22 mouse cellular contexts compared by ENCODE assay signal in the genomic region with DNA sequence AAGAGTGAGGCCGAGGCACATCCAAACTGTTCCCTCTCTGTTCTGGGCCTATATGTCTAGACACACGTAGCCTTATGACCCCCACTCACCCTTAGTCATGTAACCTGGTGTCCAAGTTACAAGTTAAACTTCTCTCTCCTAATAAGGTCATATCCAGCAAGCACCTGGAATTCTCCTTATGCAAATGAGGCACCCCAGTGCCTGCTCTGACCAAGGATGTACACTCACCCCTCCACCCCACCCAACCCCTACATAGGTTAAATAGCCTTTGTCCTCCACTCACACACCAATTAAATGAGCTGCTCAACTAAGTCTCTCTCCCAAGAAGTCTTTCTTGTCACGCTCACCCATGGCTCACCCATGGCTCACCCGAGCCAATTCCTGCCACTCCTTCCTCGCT.
A peak's percentile ranks its signal among the peaks of the same experiment; 100 is the strongest.
DNase-seq lines count a peak whose midpoint lies in the region; ATAC-seq and TF ChIP-seq lines count a peak whose summit lies in the region.
"Had no signal": no experiment of that assay in that cellular context is flagged by ENCODE, and none has a peak within 500 bp of the region (broad histone marks: within the 10 kb centered on the region; RNA-seq: fewer than 3 reads in every experiment).

No protein-coding gene starts in this region.

- no peak overlapping the region for H3K4me3 ChIP-seq in kidney, embryonic 16.5 days (ENCODE audit: low read length)
- no peak overlapping the region for H3K4me3 ChIP-seq in CH12.LX (replicated peaks in 1 of 3; ENCODE audit: low read depth in 2 of 3, low read length in 2 of 3, poor library complexity in 1 of 3)
- no peak overlapping the region for H3K4me3 ChIP-seq in forebrain, embryonic 16.5 days (replicated peaks; ENCODE audit: low read length)
- H3K4me3 ChIP-seq: heart, adult 2 months; heart, embryonic 10.5 days; heart, embryonic 13.5 days; hindbrain, embryonic 12.5 days had no signal

- TF ChIP-seq POLR2A in CH12.LX (IDR thresholded peaks at IDR 0.05; ENCODE audit: low read depth, low read length): no peak

- TF ChIP-seq EP300 in CH12.LX (IDR thresholded peaks at IDR 0.05; ENCODE audit: low read length): no peak

- H3K79me2 ChIP-seq in CH12.LX (replicated peaks; ENCODE audit: control insufficient read depth, extremely low read depth, insufficient read depth, poor library complexity, severe bottlenecking): no peaks in the 10 kb centered on the region

- H3K36me3 ChIP-seq in kidney, embryonic 16.5 days (ENCODE audit: insufficient read depth, low read length): no peaks in the 10 kb centered on the region
- peaks cover 3 to 18% of the 10 kb centered on the region in 2 experiments for H3K36me3 ChIP-seq in CH12.LX (replicated peaks in 1 of 2; ENCODE audit: control insufficient read depth in 1 of 2, insufficient read depth in 1 of 2, low read length in 1 of 2)
- no peaks in the 10 kb centered on the region for H3K36me3 ChIP-seq in forebrain, embryonic 16.5 days (ENCODE audit: control insufficient read depth, insufficient read depth)
- H3K36me3 ChIP-seq: heart, embryonic 10.5 days; heart, embryonic 13.5 days; hindbrain, embryonic 12.5 days had no signal

- dilution Hi-C loops in CH12.LX (cut with MboI; ENCODE audit: extremely low pct_ligation_motif_present, extremely low pct_unique_long_range_greater_than_20kb, low sequenced_read_pairs): no loop called here

- no peak for DNase-seq in kidney, adult 18-20 months
- DNase-seq in CH12.LX (ENCODE audit: extremely low read depth) (no peak), ES-CJ7 (ENCODE audit: low read depth, low spot score) (peak; percentile 86), ZHBTc4 (ENCODE audit: low read depth, low spot score) (peak; percentile 52)
- DNase-seq: adrenal gland, postnatal 10 days; adrenal gland, postnatal 36 days; B cell, adult 2 months; cerebellum, adult 18-20 months; cerebellum, adult 9-10 months; cerebellum, postnatal 14 days; gastrocnemius, postnatal 25 days; heart, adult 2 months; heart, postnatal 14 days had no signal

- peak; percentile 39; the same call in 1 of the 2 replicates for ATAC-seq in kidney, embryonic 16.5 days (ENCODE audit: low FRiP score, low TSS enrichment)
- no peak for ATAC-seq in forebrain, embryonic 16.5 days
- ATAC-seq in inflammation-experienced regulatory T-cells, adult 6 months: no peak
- ATAC-seq: forebrain, embryonic 14.5 days; hindbrain, postnatal 0 days; intestine, postnatal 0 days had no signal

- H3K4me1 ChIP-seq in kidney, embryonic 16.5 days (ENCODE audit: insufficient read depth, low read length): no peaks in the 10 kb centered on the region
- H3K4me1 ChIP-seq in CH12.LX (ENCODE audit: control insufficient read depth in 1 of 2, insufficient read depth in 2 of 2): peaks cover 29 to 47% of the 10 kb centered on the region in 2 experiments
- no peaks in the 10 kb centered on the region for H3K4me1 ChIP-seq in forebrain, embryonic 16.5 days (replicated peaks; ENCODE audit: control insufficient read depth, insufficient read depth, low read length)
- H3K4me1 ChIP-seq: hindbrain, embryonic 12.5 days had no signal

- 84% methylated on average over 5 of the region's 5 CpGs for WGBS in kidney, embryonic 16.5 days
- 83% methylated on average over 5 of the region's 5 CpGs for WGBS in forebrain, embryonic 16.5 days

- no peak overlapping the region for H3K4me2 ChIP-seq in kidney, embryonic 16.5 days (replicated peaks; ENCODE audit: low read depth, low read length)
- H3K4me2 ChIP-seq in CH12.LX (ENCODE audit: insufficient read depth, low read depth, poor library complexity, severe bottlenecking): no peak overlapping the region
- no peak overlapping the region for H3K4me2 ChIP-seq in forebrain, embryonic 16.5 days (ENCODE audit: low read length)
- H3K4me2 ChIP-seq: heart, embryonic 13.5 days; hindbrain, embryonic 12.5 days had no signal

- H3K27me3 ChIP-seq in kidney, embryonic 16.5 days (ENCODE audit: insufficient read depth, low read length): no peaks in the 10 kb centered on the region
- H3K27me3 ChIP-seq in CH12.LX (replicated peaks): no peaks in the 10 kb centered on the region
- H3K27me3 ChIP-seq in forebrain, embryonic 16.5 days (replicated peaks; ENCODE audit: control insufficient read depth, insufficient read depth, low read length): no peaks in the 10 kb centered on the region
- H3K27me3 ChIP-seq: heart, embryonic 13.5 days; hindbrain, embryonic 12.5 days had no signal

- H3K9me3 ChIP-seq in kidney, embryonic 16.5 days (ENCODE audit: low read length): no peaks in the 10 kb centered on the region
- H3K9me3 ChIP-seq in CH12.LX (replicated peaks; ENCODE audit: low read length): peaks cover 2% of the 10 kb centered on the region
- no peaks in the 10 kb centered on the region for H3K9me3 ChIP-seq in forebrain, embryonic 16.5 days (ENCODE audit: control insufficient read depth, low read length)
- H3K9me3 ChIP-seq: heart, embryonic 10.5 days; hindbrain, embryonic 12.5 days had no signal

- H3K27ac ChIP-seq in kidney, embryonic 16.5 days (ENCODE audit: low read length): no peak overlapping the region
- no peak overlapping the region for H3K27ac ChIP-seq in CH12.LX (ENCODE audit: insufficient read depth, low read depth)
- no peak overlapping the region for H3K27ac ChIP-seq in forebrain, embryonic 16.5 days (ENCODE audit: low read length)
- H3K27ac ChIP-seq: heart, adult 2 months; heart, embryonic 10.5 days; heart, embryonic 13.5 days; hindbrain, embryonic 12.5 days; hindbrain, postnatal 0 days had no signal

- TF ChIP-seq RAD21 in CH12.LX (IDR thresholded peaks at IDR 0.05; ENCODE audit: low read depth, low read length): no peak

- TF ChIP-seq CTCF in CH12.LX (conservative IDR thresholded peaks at IDR 0.05 in 1 of 2, IDR thresholded peaks at IDR 0.05 in 1 of 2; ENCODE audit: low read depth in 2 of 2, low read length in 2 of 2): no peak

- H3K9ac ChIP-seq in kidney, embryonic 16.5 days (replicated peaks; ENCODE audit: low read length): no peak overlapping the region
- H3K9ac ChIP-seq in CH12.LX (ENCODE audit: insufficient read depth, low read depth): no peak overlapping the region
- H3K9ac ChIP-seq in forebrain, embryonic 16.5 days (replicated peaks; ENCODE audit: low read depth, low read length): no peak overlapping the region
- H3K9ac ChIP-seq: heart, embryonic 13.5 days; hindbrain, embryonic 12.5 days had no signal

- in situ Hi-C loops in CH12.LX (cut with MboI; ENCODE audit: low pct_ligation_motif_present, low pct_unique_long_range_greater_than_20kb, low sequenced_read_pairs): no loop called here

TF ChIP-seq in CH12.LX, 34 proteins besides CTCF, POLR2A, EP300 and RAD21:
- TF ChIP-seq MXI1 (IDR thresholded peaks at IDR 0.05; ENCODE audit: low read depth, low read length) (0 out of 2 replicates have a peak, but pooled peaks have one; percentile 11), ZC3H11A (IDR thresholded peaks at IDR 0.05; ENCODE audit: low read depth, low read length) (no peak)

Comparison
In these comparisons a context has a peak if more than half of its experiments do, and no peak if none do; other contexts are left out.
1. DNase-seq: peak in ES-CJ7 (single experiment) and ZHBTc4 (single experiment); none in kidney, adult 18-20 months (single experiment) and CH12.LX (single experiment).